Mouse (Mus musculus): Measurements from ENCODE around the gene 2310033P09Rik. TPM values are rescaled to one million over a fixed set of nuclear protein-coding genes. Genes with fewer than 3 reads are reported as not detected.

2310033P09Rik gene
- total and polyA plus RNA-seq, 2 experiments, result 2.6 to 9.2 TPM

- DNase-seq (ENCODE audit: extremely low read depth, low read depth, low spot score), result no peak
- Histone ChIP-seq H3K9ac (ENCODE audit: low read depth, low read length) (no peak overlapping the region), H3K4me3 (ENCODE audit: insufficient read depth, low read depth, low read length) (no peak overlapping the region), H3K36me3 (ENCODE audit: control insufficient read depth, insufficient read depth, low read length) (peaks cover 8% of the 10 kb centered on the region; the same call in 1 of the 2 replicates), H3K79me2 (ENCODE audit: control insufficient read depth, insufficient read depth, low read length) (peaks cover 68% of the 10 kb centered on the region), H3K27me3 (ENCODE audit: control insufficient read depth, insufficient read depth, low read length) (no peaks in the 10 kb centered on the region), H3K27ac (replicated peaks; ENCODE audit: insufficient read depth, low read depth, low read length) (no peak overlapping the region), H3K4me1 (ENCODE audit: control insufficient read depth, insufficient read depth, low read length) (peaks cover 46% of the 10 kb centered on the region)
- TF ChIP-seq POLR2A (IDR thresholded peaks at IDR 0.05; ENCODE audit: extremely low read depth, insufficient read depth, low read length) (no peak), CTCF (IDR thresholded peaks at IDR 0.05; ENCODE audit: low read depth, low read length) (no peak)
- 59% methylated on average over 3 of the region's 3 CpGs for WGBS
Observed at GRCm38 (mm10) chr11:59224025-59224424, 15.9 kb downstream of the 2310033P09Rik start.

- H3K4me1 ChIP-seq (ENCODE audit: control insufficient read depth, insufficient read depth, low read length), result peaks cover 45% of the 10 kb centered on the region
Observed at GRCm38 (mm10) chr11:59224470-59224869, 16.3 kb downstream of the 2310033P09Rik start.

GRCm38 (mm10) chr11:59225167-59225566 lies 17.0 kb downstream of the 2310033P09Rik start:
- 17% methylated on average over 2 of the region's 2 CpGs for WGBS
- peak overlapping the region; percentile 10; the same call in 1 of the 2 replicates for H3K9ac ChIP-seq (ENCODE audit: low read depth, low read length)

More at GRCm38 (mm10) chr11:59224470-59224869, 16.3 kb downstream of the 2310033P09Rik start:
- Histone ChIP-seq H3K36me3 (ENCODE audit: control insufficient read depth, insufficient read depth, low read length) (peaks cover 7% of the 10 kb centered on the region; the same call in 1 of the 2 replicates), H3K4me3 (ENCODE audit: insufficient read depth, low read depth, low read length) (no peak overlapping the region), H3K79me2 (ENCODE audit: control insufficient read depth, insufficient read depth, low read length) (peaks cover 65% of the 10 kb centered on the region), H3K27me3 (ENCODE audit: control insufficient read depth, insufficient read depth, low read length) (no peaks in the 10 kb centered on the region), H3K27ac (replicated peaks; ENCODE audit: insufficient read depth, low read depth, low read length) (no peak overlapping the region), H3K9ac (ENCODE audit: low read depth, low read length) (no peak overlapping the region)
- no peak for DNase-seq (ENCODE audit: extremely low read depth, low read depth, low spot score)
- WGBS, result 14% methylated on average over 2 of the region's 2 CpGs
- TF ChIP-seq POLR2A (IDR thresholded peaks at IDR 0.05; ENCODE audit: extremely low read depth, insufficient read depth, low read length) (no peak), CTCF (IDR thresholded peaks at IDR 0.05; ENCODE audit: low read depth, low read length) (no peak)

GRCm38 (mm10) chr11:59226251-59226650 lies 18.1 kb downstream of the 2310033P09Rik start:
- H3K27ac ChIP-seq (replicated peaks; ENCODE audit: insufficient read depth, low read depth, low read length), result no peak overlapping the region
- peaks cover 40% of the 10 kb centered on the region for H3K4me1 ChIP-seq (ENCODE audit: control insufficient read depth, insufficient read depth, low read length)
- DNase-seq (ENCODE audit: extremely low read depth, low read depth, low spot score), result no peak
- no peaks in the 10 kb centered on the region for H3K27me3 ChIP-seq (ENCODE audit: control insufficient read depth, insufficient read depth, low read length)
- peak overlapping the region; percentile 25; the same call in 1 of the 2 replicates for H3K4me3 ChIP-seq (ENCODE audit: insufficient read depth, low read depth, low read length)
- TF ChIP-seq POLR2A (IDR thresholded peaks at IDR 0.05; ENCODE audit: extremely low read depth, insufficient read depth, low read length), result no peak
- TF ChIP-seq CTCF (IDR thresholded peaks at IDR 0.05; ENCODE audit: low read depth, low read length), result no peak
- WGBS, result 3% methylated on average over 3 of the region's 3 CpGs
- peaks cover 1% of the 10 kb centered on the region; the same call in 1 of the 2 replicates for H3K36me3 ChIP-seq (ENCODE audit: control insufficient read depth, insufficient read depth, low read length)
- H3K79me2 ChIP-seq (ENCODE audit: control insufficient read depth, insufficient read depth, low read length), result peaks cover 53% of the 10 kb centered on the region
- H3K9ac ChIP-seq (ENCODE audit: low read depth, low read length), result peak overlapping the region; percentile 99; the same call in 1 of the 2 replicates

More at GRCm38 (mm10) chr11:59225167-59225566, 17.0 kb downstream of the 2310033P09Rik start:
- Histone ChIP-seq H3K27ac (replicated peaks; ENCODE audit: insufficient read depth, low read depth, low read length) (no peak overlapping the region), H3K79me2 (ENCODE audit: control insufficient read depth, insufficient read depth, low read length) (peaks cover 63% of the 10 kb centered on the region), H3K36me3 (ENCODE audit: control insufficient read depth, insufficient read depth, low read length) (peaks cover 4% of the 10 kb centered on the region; the same call in 1 of the 2 replicates), H3K27me3 (ENCODE audit: control insufficient read depth, insufficient read depth, low read length) (no peaks in the 10 kb centered on the region), H3K4me3 (ENCODE audit: insufficient read depth, low read depth, low read length) (no peak overlapping the region), H3K4me1 (ENCODE audit: control insufficient read depth, insufficient read depth, low read length) (peaks cover 42% of the 10 kb centered on the region)
- no peak for TF ChIP-seq POLR2A (IDR thresholded peaks at IDR 0.05; ENCODE audit: extremely low read depth, insufficient read depth, low read length)
- no peak for TF ChIP-seq CTCF (IDR thresholded peaks at IDR 0.05; ENCODE audit: low read depth, low read length)
- DNase-seq (ENCODE audit: extremely low read depth, low read depth, low spot score), result no peak

GRCm38 (mm10) chr11:59226787-59227603 lies 18.9 kb downstream of the 2310033P09Rik start:
- Histone ChIP-seq H3K4me1 (ENCODE audit: control insufficient read depth, insufficient read depth, low read length) (peaks cover 33% of the 10 kb centered on the region), H3K79me2 (ENCODE audit: control insufficient read depth, insufficient read depth, low read length) (peaks cover 47% of the 10 kb centered on the region), H3K27ac (replicated peaks; ENCODE audit: insufficient read depth, low read depth, low read length) (peak overlapping the region; percentile 97), H3K9ac (ENCODE audit: low read depth, low read length) (peak overlapping the region; percentile 99), H3K27me3 (ENCODE audit: control insufficient read depth, insufficient read depth, low read length) (no peaks in the 10 kb centered on the region), H3K4me3 (ENCODE audit: insufficient read depth, low read depth, low read length) (peak overlapping the region; percentile 94), H3K36me3 (ENCODE audit: control insufficient read depth, insufficient read depth, low read length) (peaks cover 1% of the 10 kb centered on the region; the same call in 1 of the 2 replicates)
- WGBS, result under 1% methylated on average over 21 of the region's 21 CpGs
- DNase-seq (ENCODE audit: extremely low read depth, low read depth, low spot score), result peak; percentile 53
- TF ChIP-seq CTCF (IDR thresholded peaks at IDR 0.05; ENCODE audit: low read depth, low read length), result no peak
- no peak for TF ChIP-seq POLR2A (IDR thresholded peaks at IDR 0.05; ENCODE audit: extremely low read depth, insufficient read depth, low read length)

Measured in liver, adult 2 months (tissue).